Mouse (Mus musculus) stomach, embryonic 16.5 days (tissue): ENCODE data around the gene Synj1. TPM values are rescaled to one million over a fixed set of nuclear protein-coding genes. Genes with fewer than 3 reads are reported as not detected.

Experiments used
- ATAC-seq: fragments of 200-750 bp; cut with Nextera tagmentation; 2 replicates; pipeline ENCODE4 v1.8.0; 2017; ENCODE audit warnings: moderate number of reproducible peaks, moderate TSS enrichment; ENCODE audit not compliant: insufficient read depth, low FRiP score
- H3K27ac ChIP-seq: fragments of 300-500 bp; sonication (generic); 2 replicates; pipeline ENCODE4 v1.5.1; 2014; ENCODE audit warnings: low read length
- H3K27me3 ChIP-seq: fragments of 300-500 bp; sonication (generic); 2 replicates; pipeline ENCODE4 v1.6.1; 2014; ENCODE audit warnings: low read length, control low read depth, mixed read lengths; ENCODE audit not compliant: control insufficient read depth, insufficient read depth
- H3K36me3 ChIP-seq: fragments of 300-500 bp; sonication (generic); 2 replicates; pipeline ENCODE4 v1.6.1; 2014; ENCODE audit warnings: low read length; ENCODE audit not compliant: control insufficient read depth, insufficient read depth
- H3K4me1 ChIP-seq: fragments of 300-500 bp; sonication (generic); 2 replicates; pipeline ENCODE4 v1.6.1; 2014; ENCODE audit warnings: low read length, control low read depth, mixed read lengths; ENCODE audit not compliant: control insufficient read depth, insufficient read depth
- H3K4me2 ChIP-seq: fragments of 300-500 bp; sonication (generic); 2 replicates; pipeline ENCODE4 v1.6.1; 2014; ENCODE audit warnings: low read depth, low read length, mixed read lengths
- H3K4me3 ChIP-seq: fragments of 300-500 bp; sonication (generic); replicated peaks from 2 replicates; pipeline ENCODE4 v1.5.1; 2014; ENCODE audit warnings: mild to moderate bottlenecking, low read length
- H3K9ac ChIP-seq: fragments of 300-500 bp; sonication (generic); 2 replicates; pipeline ENCODE4 v1.6.1; 2014; ENCODE audit warnings: low read length
- H3K9me3 ChIP-seq: fragments of 300-500 bp; sonication (generic); replicated peaks from 2 replicates; pipeline ENCODE4 v1.6.1; 2016; ENCODE audit warnings: low read length, control low read depth; ENCODE audit not compliant: control insufficient read depth
- WGBS: fragments of 180-500 bp; shearing (Covaris S2); extraction: QIAGEN DNeasy Blood & Tissue Kit; methylation state at CpG from one replicate; pipeline ENCODE4 v1.1.7; 2014; 5-methylcytosine and 5-hydroxymethylcytosine counted together
- polyA plus RNA-seq: library from polyadenylated mRNA; unstranded; fragments of >200 nt; fragmentation: Nextera tagmentation; extraction: Ambion mirVana; gene quantifications from 2 replicates; pipeline ENCODE4 v1.2.1, GENCODE M21; 2015

Gene Synj1
- polyA plus RNA-seq, 1 experiment from 2014 or later = 14.6 TPM

DNA sequence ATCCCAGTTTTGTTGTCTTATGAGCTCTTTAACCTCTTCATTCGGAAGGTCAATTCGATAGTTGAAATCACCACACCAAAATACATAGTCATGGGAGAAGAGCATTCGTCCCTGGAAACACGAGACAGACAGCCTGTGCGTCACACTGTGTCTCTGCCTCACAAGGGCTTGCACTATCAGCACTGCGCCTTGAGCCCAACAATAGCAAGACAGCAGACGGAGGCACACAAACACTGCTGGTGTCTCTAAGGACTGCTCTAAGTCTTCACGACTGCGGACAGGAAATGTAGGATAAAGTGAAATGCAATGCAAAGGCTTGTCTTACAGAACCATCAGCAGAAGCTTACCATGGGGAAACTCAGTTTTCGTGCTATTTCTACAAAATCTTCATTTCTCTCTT lies 47.2 kb downstream of the Synj1 start:
- H3K27me3 ChIP-seq = no peaks in the 10 kb centered on the region
- no peaks in the 10 kb centered on the region for H3K9me3 ChIP-seq
- H3K9ac ChIP-seq = no peak overlapping the region
- H3K4me1 ChIP-seq = no peaks in the 10 kb centered on the region
- no peak overlapping the region for H3K4me3 ChIP-seq
- no peak for ATAC-seq
- no peak overlapping the region for H3K27ac ChIP-seq
- WGBS = 88% methylated on average over 10 of the region's 10 CpGs
- H3K36me3 ChIP-seq = no peaks in the 10 kb centered on the region
- H3K4me2 ChIP-seq = no peak overlapping the region

DNA sequence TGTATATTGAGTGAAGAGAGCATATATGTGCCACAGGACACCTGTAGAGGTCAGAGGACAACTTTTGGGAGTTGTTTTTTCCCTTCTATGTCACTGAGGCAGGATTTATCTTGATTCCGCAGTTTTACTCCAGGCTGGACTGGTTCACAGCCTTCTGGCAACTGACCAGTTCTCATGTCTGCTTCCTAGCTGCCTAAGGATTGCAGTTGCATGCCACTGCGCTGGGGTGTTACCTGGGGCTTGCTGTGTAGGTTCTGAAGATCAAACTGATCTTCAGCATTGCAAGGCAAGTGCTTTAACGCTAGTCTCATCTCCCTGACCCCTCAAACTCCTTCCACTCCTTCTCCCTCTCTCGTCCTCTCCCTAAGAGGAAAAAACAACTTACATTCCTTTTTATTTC lies 47.9 kb downstream of the Synj1 start:
- H3K36me3 ChIP-seq = no peaks in the 10 kb centered on the region
- WGBS = 88% methylated on average over 4 of the region's 4 CpGs
- H3K9me3 ChIP-seq = no peaks in the 10 kb centered on the region
- no peak overlapping the region for H3K4me3 ChIP-seq
- H3K27me3 ChIP-seq = no peaks in the 10 kb centered on the region
- H3K27ac ChIP-seq = no peak overlapping the region
- H3K4me2 ChIP-seq = no peak overlapping the region
- no peak for ATAC-seq
- no peak overlapping the region for H3K9ac ChIP-seq
- H3K4me1 ChIP-seq = no peaks in the 10 kb centered on the region

DNA sequence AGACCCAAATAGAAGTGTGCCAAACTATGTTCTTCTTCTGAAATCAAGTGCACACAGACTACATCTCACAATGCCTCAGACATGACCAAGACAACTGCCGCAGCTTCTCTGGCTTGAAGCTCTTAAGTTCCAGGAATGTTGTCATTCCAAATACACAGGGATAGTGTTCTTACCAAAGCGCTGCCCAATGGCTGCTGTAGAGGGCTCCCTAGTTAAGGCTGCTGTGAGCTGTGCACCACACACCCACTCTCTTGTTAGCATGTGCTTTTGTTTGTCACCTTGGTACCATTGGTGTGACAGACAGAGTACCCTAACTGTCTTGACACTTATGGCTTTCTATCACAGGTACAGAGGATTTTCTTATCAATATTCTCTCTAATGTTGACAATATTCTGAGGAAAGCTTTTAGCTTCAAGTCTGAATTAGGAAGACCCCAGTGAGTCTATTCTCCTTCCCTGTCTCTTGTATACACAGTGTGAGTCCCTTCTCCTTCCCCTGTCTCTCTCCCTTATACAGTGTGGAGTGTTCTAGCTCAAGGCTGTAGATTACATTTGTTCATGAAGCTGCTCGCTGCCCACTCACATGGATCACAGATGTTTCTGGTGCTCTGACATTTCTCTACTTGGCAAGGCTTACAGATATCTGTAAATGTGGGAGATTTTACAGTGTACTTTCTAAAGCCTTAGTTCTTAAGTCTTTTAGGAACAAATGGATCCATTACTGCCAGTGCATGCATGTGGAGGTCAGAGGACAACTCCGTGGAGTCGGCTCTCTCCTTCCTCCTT lies 52.6 kb downstream of the Synj1 start:
- WGBS = 69% methylated on average over 5 of the region's 5 CpGs
- Histone ChIP-seq H3K9me3 (no peaks in the 10 kb centered on the region), H3K27ac (no peak overlapping the region), H3K27me3 (no peaks in the 10 kb centered on the region), H3K4me2 (no peak overlapping the region), H3K36me3 (no peaks in the 10 kb centered on the region), H3K4me1 (no peaks in the 10 kb centered on the region), H3K4me3 (no peak overlapping the region), H3K9ac (no peak overlapping the region)
- ATAC-seq = no peak

DNA sequence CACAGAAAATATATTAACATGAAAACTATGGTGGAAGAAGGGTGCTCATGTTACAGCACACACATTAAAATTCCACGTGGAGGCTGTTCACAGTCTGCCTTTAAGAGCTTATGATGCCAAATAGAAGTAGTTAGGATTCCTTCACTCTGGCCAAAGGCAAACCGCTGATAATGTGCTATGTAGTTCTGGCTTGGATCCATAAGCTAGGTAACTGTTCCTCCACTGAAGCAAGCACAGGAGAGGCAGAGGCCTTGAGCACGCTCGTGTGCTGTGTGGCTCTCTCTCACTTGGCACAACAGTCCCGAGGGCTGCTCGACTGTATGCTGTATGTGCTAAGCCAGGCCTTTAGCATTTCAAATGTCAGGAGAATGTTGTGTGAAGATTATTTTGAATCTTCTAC lies 55.6 kb downstream of the Synj1 start:
- no peak for ATAC-seq
- Histone ChIP-seq H3K9ac (no peak overlapping the region), H3K4me2 (no peak overlapping the region), H3K4me1 (no peaks in the 10 kb centered on the region), H3K27me3 (no peaks in the 10 kb centered on the region), H3K9me3 (no peaks in the 10 kb centered on the region), H3K4me3 (no peak overlapping the region), H3K27ac (no peak overlapping the region), H3K36me3 (no peaks in the 10 kb centered on the region)
- WGBS = 75% methylated on average over 6 of the region's 6 CpGs

DNA sequence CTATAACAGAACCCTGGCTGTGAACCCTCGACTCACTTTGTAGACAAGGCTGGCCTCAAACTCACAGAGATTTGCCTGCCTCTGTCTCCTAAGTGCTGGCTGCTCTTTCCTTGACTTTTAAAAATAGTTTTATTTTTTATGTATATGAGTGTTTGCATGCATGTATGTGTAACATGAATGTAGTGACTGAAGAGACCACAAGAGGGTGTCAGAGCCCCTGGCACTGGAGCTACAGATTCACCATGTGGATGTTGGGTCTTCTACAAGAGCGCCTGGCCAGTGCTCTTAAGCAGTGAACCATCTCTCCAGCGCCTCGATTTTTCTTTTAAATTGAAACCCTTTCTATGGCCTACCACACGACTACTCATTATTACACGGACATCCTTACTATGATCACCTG lies 57.3 kb downstream of the Synj1 start:
- Histone ChIP-seq H3K4me2 (no peak overlapping the region), H3K4me1 (no peaks in the 10 kb centered on the region), H3K4me3 (no peak overlapping the region), H3K9ac (no peak overlapping the region), H3K9me3 (no peaks in the 10 kb centered on the region), H3K27me3 (no peaks in the 10 kb centered on the region), H3K27ac (no peak overlapping the region), H3K36me3 (no peaks in the 10 kb centered on the region)
- no peak for ATAC-seq
- WGBS = 89% methylated on average over 6 of the region's 6 CpGs

GRCm38 (mm10) chr16:90953147-90953546 lies 58.0 kb downstream of the Synj1 start:
- no peak for ATAC-seq
- 86% methylated on average over 9 of the region's 9 CpGs for WGBS
- Histone ChIP-seq H3K9me3 (no peaks in the 10 kb centered on the region), H3K36me3 (no peaks in the 10 kb centered on the region), H3K9ac (no peak overlapping the region), H3K4me2 (no peak overlapping the region), H3K27ac (no peak overlapping the region), H3K27me3 (no peaks in the 10 kb centered on the region), H3K4me3 (no peak overlapping the region), H3K4me1 (no peaks in the 10 kb centered on the region)

GRCm38 (mm10) chr16:90950354-90950963 lies 60.6 kb downstream of the Synj1 start:
- Histone ChIP-seq H3K27me3 (no peaks in the 10 kb centered on the region), H3K4me3 (no peak overlapping the region), H3K36me3 (no peaks in the 10 kb centered on the region), H3K27ac (no peak overlapping the region), H3K4me1 (no peaks in the 10 kb centered on the region), H3K9ac (no peak overlapping the region), H3K4me2 (no peak overlapping the region), H3K9me3 (no peaks in the 10 kb centered on the region)
- no peak for ATAC-seq
- whole genome bisulfite sequencing = 54% methylated on average over 17 of the region's 17 CpGs

- no peaks in the 10 kb centered on the region for H3K27me3 ChIP-seq
- H3K9me3 ChIP-seq = no peaks in the 10 kb centered on the region
- H3K4me2 ChIP-seq = no peak overlapping the region
- no peaks in the 10 kb centered on the region for H3K4me1 ChIP-seq
- WGBS = 70% methylated on average over 8 of the region's 8 CpGs
- peaks cover 4% of the 10 kb centered on the region; the same call in 1 of the 2 replicates for H3K36me3 ChIP-seq
- no peak overlapping the region for H3K9ac ChIP-seq
- H3K27ac ChIP-seq = no peak overlapping the region
- no peak for ATAC-seq
- no peak overlapping the region for H3K4me3 ChIP-seq
Observed at GRCm38 (mm10) chr16:90946977-90947376, 64.1 kb downstream of the Synj1 start.

DNA sequence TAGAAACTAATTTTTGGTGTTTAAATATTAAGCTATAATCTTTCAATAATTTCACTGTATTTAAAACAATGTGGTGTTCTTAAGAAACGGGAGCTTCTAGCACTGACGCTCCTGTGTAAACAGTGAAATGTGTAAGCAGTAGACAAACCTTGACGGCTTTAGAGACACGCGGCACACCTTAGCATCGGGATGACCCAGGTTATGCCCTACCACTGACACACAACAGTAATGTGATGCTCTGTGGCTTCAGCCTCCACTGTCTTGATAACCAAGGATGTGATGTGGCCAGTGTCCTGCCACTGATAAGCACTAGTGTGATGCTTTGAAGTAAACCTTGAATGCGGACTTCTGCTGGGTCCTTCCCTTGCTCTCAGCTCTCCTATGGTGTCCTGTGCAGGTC lies 69.9 kb downstream of the Synj1 start:
- H3K27ac ChIP-seq = no peak overlapping the region
- no peaks in the 10 kb centered on the region for H3K27me3 ChIP-seq
- H3K4me3 ChIP-seq = no peak overlapping the region
- H3K4me1 ChIP-seq = no peaks in the 10 kb centered on the region
- no peak for ATAC-seq
- H3K36me3 ChIP-seq = peaks cover 4% of the 10 kb centered on the region; the same call in 1 of the 2 replicates
- no peak overlapping the region for H3K9ac ChIP-seq
- WGBS = 87% methylated on average over 7 of the region's 7 CpGs
- H3K4me2 ChIP-seq = no peak overlapping the region
- H3K9me3 ChIP-seq = no peaks in the 10 kb centered on the region
